Mouse (Mus musculus) heart, adult 2 months (tissue): ENCODE measurements around the gene Cdk4.

Source experiments
- CTCF ChIP-seq: fragments of 200-600 bp; IDR thresholded peaks from 2 replicates; pipeline ENCODE4 v1.8.1; 2022; ENCODE audit warnings: antibody characterized with exemption, mild to moderate bottlenecking, moderate library complexity
- EP300 ChIP-seq: fragments of 200-500 bp; IDR thresholded peaks from 2 replicates; pipeline ENCODE4 v1.6.1; 2011; ENCODE audit warnings: low read depth, low read length, control low read depth; ENCODE audit not compliant: insufficient read depth

DNA sequence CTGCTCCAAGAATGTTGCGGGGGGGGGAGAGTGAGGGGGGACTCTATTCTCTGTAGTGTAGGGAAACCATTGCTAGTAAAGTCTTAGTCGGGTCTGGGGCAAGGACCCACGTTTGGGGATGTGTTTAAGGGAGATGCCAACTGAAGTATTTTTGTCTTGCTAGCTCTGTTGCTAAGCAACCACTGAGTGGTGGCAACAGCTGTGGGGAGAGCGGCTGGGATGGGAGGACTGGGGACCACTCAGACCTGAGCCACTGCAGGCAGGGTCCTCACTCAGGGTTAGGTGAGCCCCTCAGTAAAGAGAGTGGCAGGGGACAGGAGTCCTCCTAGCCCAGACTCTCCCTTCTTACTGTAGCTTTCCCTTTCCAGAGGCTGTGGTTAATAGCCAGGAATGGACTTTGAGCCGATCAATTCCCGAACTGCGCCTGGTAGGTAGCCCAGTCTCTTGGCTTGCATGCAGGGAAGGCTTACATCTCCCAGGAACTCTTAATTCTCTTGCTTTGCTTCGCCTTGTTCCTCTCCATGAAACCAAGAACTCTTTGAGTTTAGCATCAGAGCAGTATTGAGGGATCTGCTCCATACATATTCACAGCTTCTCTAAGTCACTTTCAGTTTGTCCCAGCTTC is 18.8 kb downstream of the Cdk4 start:
- TF ChIP-seq CTCF (no peak), EP300 (no peak)
